Mouse (Mus musculus): ENCODE results near the gene Fuk. TPM values are rescaled to one million over a fixed set of nuclear protein-coding genes. Genes with fewer than 3 reads are reported as not detected.

Fuk gene
- polyA plus RNA-seq, 1 experiment from 2014 or later: 4.3 TPM

DNA sequence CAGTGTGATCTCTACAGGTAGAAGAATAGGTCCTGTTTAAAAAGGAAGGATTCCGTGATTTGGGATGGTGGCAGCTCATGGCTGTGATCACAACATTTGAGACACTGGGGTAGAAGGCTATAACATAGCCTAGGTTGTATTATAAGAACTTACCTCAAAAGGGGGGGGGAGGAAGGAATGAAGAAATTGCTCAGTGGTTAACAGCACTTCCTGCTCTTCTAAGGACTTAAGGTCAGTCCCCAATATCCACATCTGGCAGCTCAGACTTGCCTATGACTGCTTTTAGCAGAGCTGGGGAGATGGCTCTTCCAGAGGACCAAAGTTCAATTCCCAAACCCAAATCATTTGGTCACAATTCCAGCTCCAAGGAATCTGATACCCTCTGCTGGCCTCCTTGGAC lies 4.4 kb upstream of the Fuk start:
- Histone ChIP-seq H3K4me1 (ENCODE audit: control insufficient read depth, insufficient read depth, low read length) (no peaks in the 10 kb centered on the region; the same call in 1 of the 2 replicates), H3K9me3 (ENCODE audit: control insufficient read depth, low read length) (no peaks in the 10 kb centered on the region), H3K27ac (ENCODE audit: low read depth, low read length) (no peak overlapping the region), H3K36me3 (ENCODE audit: control insufficient read depth, insufficient read depth, low read length) (no peaks in the 10 kb centered on the region), H3K4me3 (ENCODE audit: low read depth, low read length) (no peak overlapping the region), H3K9ac (ENCODE audit: low read length) (no peak overlapping the region), H3K27me3 (ENCODE audit: control insufficient read depth, insufficient read depth, low read length) (no peaks in the 10 kb centered on the region), H3K4me2 (no peak overlapping the region)
- WGBS: 86% methylated on average over 1 of the region's 1 CpGs
- ATAC-seq (ENCODE audit: low FRiP score): no peak
- DNase-seq (ENCODE audit: low spot score, missing footprints): no peak

DNA sequence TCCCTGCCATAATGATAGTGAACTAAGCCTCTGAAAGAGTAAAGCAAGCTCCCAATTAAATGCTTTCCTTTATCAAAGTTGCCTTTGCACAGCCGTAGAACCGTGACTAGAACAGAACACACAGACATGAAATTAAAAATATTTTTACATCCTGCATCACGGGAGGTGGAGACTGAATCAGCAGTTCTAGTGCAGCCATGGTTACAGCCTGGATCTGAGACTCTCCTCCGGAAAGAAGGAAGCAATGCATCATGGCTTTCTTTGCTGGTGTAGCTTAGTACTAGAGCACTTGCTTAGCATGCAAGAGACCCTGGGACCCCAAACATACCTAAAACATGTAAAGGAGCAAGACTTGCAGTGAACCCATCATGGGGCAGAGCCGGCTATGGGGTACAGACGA lies 3.1 kb upstream of the Fuk start:
- ATAC-seq (ENCODE audit: low FRiP score) (no peak), DNase-seq (ENCODE audit: low spot score, missing footprints) (no peak)
- Histone ChIP-seq H3K9me3 (ENCODE audit: control insufficient read depth, low read length) (no peaks in the 10 kb centered on the region), H3K27ac (ENCODE audit: low read depth, low read length) (no peak overlapping the region), H3K4me1 (ENCODE audit: control insufficient read depth, insufficient read depth, low read length) (no peaks in the 10 kb centered on the region; the same call in 1 of the 2 replicates), H3K4me2 (no peak overlapping the region), H3K27me3 (ENCODE audit: control insufficient read depth, insufficient read depth, low read length) (no peaks in the 10 kb centered on the region), H3K9ac (ENCODE audit: low read length) (no peak overlapping the region), H3K36me3 (ENCODE audit: control insufficient read depth, insufficient read depth, low read length) (no peaks in the 10 kb centered on the region), H3K4me3 (ENCODE audit: low read depth, low read length) (no peak overlapping the region)
- WGBS: 88% methylated on average over 6 of the region's 6 CpGs

DNA sequence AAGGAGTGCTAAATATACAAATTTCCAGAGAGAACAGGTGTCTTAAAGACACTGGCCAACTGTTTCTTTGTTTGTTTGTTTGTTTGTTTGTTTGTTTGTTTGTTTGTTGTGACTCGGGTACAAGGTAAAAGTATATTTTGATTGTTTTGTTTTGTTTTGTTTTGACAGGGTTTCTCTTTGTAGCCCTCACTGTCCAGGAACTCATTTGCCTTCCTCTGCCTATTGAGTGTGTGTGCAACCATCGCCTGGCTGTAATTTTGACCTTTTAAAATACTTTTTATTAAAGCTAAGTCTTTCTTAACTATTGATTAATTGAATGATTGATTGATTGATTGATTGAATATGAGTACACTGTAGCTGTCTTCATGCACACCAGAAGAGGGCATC lies 284 bp upstream of the Fuk start:
- H3K9ac ChIP-seq (ENCODE audit: low read length): no peak overlapping the region
- no peaks in the 10 kb centered on the region for H3K27me3 ChIP-seq (ENCODE audit: control insufficient read depth, insufficient read depth, low read length)
- WGBS: 66% methylated on average over 2 of the region's 2 CpGs
- peak overlapping the region; percentile 43; the same call in 1 of the 2 replicates for H3K4me2 ChIP-seq
- H3K4me1 ChIP-seq (ENCODE audit: control insufficient read depth, insufficient read depth, low read length): no peaks in the 10 kb centered on the region; the same call in 1 of the 2 replicates
- H3K9me3 ChIP-seq (ENCODE audit: control insufficient read depth, low read length): no peaks in the 10 kb centered on the region
- ATAC-seq (ENCODE audit: low FRiP score): peak; percentile 30; the same call in 1 of the 2 replicates
- no peaks in the 10 kb centered on the region for H3K36me3 ChIP-seq (ENCODE audit: control insufficient read depth, insufficient read depth, low read length)
- H3K4me3 ChIP-seq (ENCODE audit: low read depth, low read length): peak overlapping the region; percentile 46; the same call in 1 of the 2 replicates
- no peak overlapping the region for H3K27ac ChIP-seq (ENCODE audit: low read depth, low read length)
- no peak for DNase-seq (ENCODE audit: low spot score, missing footprints)

DNA sequence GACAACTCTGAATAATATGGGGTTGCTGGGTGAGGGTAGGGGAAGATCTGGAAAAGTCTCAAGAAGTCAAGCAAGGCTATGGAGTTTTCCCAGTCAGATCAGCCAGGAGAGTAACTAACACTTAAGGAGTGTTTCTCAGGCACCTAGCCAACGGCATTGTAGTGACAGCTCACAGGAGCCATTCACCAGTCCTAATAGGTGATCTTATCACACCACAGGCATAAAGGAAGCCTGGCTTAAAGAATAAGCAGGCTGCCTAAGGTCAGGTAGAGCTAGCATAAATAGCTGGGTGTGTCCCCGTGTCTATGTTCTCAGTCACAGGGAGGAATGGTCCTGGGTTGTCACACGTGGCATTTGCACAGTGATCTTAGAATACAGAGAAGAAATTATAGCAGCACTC lies 1.2 kb downstream of the Fuk start:
- Histone ChIP-seq H3K4me2 (no peak overlapping the region), H3K4me3 (ENCODE audit: low read depth, low read length) (no peak overlapping the region), H3K36me3 (ENCODE audit: control insufficient read depth, insufficient read depth, low read length) (no peaks in the 10 kb centered on the region), H3K27ac (ENCODE audit: low read depth, low read length) (no peak overlapping the region), H3K4me1 (ENCODE audit: control insufficient read depth, insufficient read depth, low read length) (no peaks in the 10 kb centered on the region; the same call in 1 of the 2 replicates), H3K27me3 (ENCODE audit: control insufficient read depth, insufficient read depth, low read length) (no peaks in the 10 kb centered on the region), H3K9me3 (ENCODE audit: control insufficient read depth, low read length) (no peaks in the 10 kb centered on the region), H3K9ac (ENCODE audit: low read length) (no peak overlapping the region)
- DNase-seq (ENCODE audit: low spot score, missing footprints): no peak
- no peak for ATAC-seq (ENCODE audit: low FRiP score)
- 91% methylated on average over 3 of the region's 3 CpGs for WGBS

DNA sequence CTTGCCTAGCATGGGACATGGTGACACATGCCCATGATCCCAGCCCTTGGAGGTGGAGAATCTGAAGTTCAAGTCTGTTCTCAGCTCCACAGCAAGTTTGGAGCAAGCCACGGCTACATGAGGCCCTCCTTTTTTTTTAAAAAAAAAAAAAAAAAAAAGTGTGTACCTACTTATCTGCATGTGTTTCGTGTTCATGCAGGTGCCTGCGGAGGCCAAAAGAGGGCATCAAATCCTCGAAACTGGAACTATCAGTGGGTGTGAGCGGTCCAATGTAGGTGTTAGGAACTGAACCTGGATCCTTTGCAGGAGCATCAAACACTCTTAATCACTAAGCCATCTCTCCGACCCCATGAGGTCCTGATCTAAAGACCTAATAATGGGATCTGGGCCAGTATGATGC lies 4.8 kb downstream of the Fuk start:
- Histone ChIP-seq H3K4me2 (no peak overlapping the region), H3K9ac (ENCODE audit: low read length) (no peak overlapping the region), H3K9me3 (ENCODE audit: control insufficient read depth, low read length) (no peaks in the 10 kb centered on the region), H3K4me1 (ENCODE audit: control insufficient read depth, insufficient read depth, low read length) (no peaks in the 10 kb centered on the region; the same call in 1 of the 2 replicates), H3K36me3 (ENCODE audit: control insufficient read depth, insufficient read depth, low read length) (no peaks in the 10 kb centered on the region), H3K4me3 (ENCODE audit: low read depth, low read length) (no peak overlapping the region), H3K27me3 (ENCODE audit: control insufficient read depth, insufficient read depth, low read length) (no peaks in the 10 kb centered on the region), H3K27ac (ENCODE audit: low read depth, low read length) (no peak overlapping the region)
- WGBS: 87% methylated on average over 6 of the region's 6 CpGs
- ATAC-seq (ENCODE audit: low FRiP score): no peak
- no peak for DNase-seq (ENCODE audit: low spot score, missing footprints)

DNA sequence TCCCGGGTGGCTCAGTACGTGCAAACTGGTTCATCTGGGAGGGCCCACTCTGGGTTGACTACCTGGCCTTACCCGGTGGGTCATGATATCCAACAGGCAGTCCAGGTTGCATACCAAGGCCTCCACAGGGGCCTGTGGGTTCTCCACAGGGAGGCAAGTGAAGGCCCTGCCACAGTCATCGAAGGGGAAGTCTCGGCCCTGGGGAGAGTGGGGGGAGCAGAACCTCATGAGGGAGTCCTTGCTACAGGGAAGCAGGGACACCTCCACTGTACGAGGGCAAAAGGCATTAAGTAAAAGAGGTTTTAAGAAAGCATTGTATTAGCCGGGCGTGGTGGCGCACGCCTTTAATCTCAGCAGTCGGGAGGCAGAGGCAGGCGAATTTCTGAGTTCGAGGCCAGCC lies 6.5 kb downstream of the Fuk start:
- no peak overlapping the region for H3K4me2 ChIP-seq
- H3K4me3 ChIP-seq (ENCODE audit: low read depth, low read length): no peak overlapping the region
- H3K27ac ChIP-seq (ENCODE audit: low read depth, low read length): no peak overlapping the region
- H3K4me1 ChIP-seq (ENCODE audit: control insufficient read depth, insufficient read depth, low read length): no peaks in the 10 kb centered on the region
- H3K9me3 ChIP-seq (ENCODE audit: control insufficient read depth, low read length): no peaks in the 10 kb centered on the region
- H3K9ac ChIP-seq (ENCODE audit: low read length): no peak overlapping the region
- ATAC-seq (ENCODE audit: low FRiP score) (no peak), DNase-seq (ENCODE audit: low spot score, missing footprints) (no peak)
- H3K27me3 ChIP-seq (ENCODE audit: control insufficient read depth, insufficient read depth, low read length): no peaks in the 10 kb centered on the region
- no peaks in the 10 kb centered on the region for H3K36me3 ChIP-seq (ENCODE audit: control insufficient read depth, insufficient read depth, low read length)
- 96% methylated on average over 13 of the region's 13 CpGs for WGBS

DNA sequence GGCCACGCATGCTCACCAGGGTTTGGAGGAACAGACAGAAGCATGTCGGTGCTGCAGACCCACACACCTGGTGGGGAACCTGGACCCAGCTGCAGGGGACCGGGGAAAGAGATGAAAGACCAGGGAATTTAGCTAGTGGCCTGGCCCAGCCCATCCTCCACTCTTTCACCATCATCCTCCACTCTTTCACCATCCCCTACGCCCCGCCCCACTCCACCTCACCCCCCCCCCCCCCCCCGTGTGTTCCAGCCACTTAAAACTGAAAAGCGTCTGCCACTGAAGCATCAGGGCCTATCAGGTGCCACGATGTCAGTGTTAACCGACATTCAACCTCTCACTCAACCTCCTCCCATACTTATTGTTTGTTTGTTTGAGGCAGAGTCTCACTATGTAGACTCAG lies 7.0 kb downstream of the Fuk start:
- no peaks in the 10 kb centered on the region for H3K9me3 ChIP-seq (ENCODE audit: control insufficient read depth, low read length)
- H3K4me1 ChIP-seq (ENCODE audit: control insufficient read depth, insufficient read depth, low read length): no peaks in the 10 kb centered on the region
- H3K4me2 ChIP-seq: no peak overlapping the region
- H3K9ac ChIP-seq (ENCODE audit: low read length): no peak overlapping the region
- ATAC-seq (ENCODE audit: low FRiP score) (no peak), DNase-seq (ENCODE audit: low spot score, missing footprints) (no peak)
- 75% methylated on average over 7 of the region's 9 CpGs for WGBS
- no peaks in the 10 kb centered on the region for H3K27me3 ChIP-seq (ENCODE audit: control insufficient read depth, insufficient read depth, low read length)
- H3K36me3 ChIP-seq (ENCODE audit: control insufficient read depth, insufficient read depth, low read length): no peaks in the 10 kb centered on the region
- H3K27ac ChIP-seq (ENCODE audit: low read depth, low read length): no peak overlapping the region
- H3K4me3 ChIP-seq (ENCODE audit: low read depth, low read length): no peak overlapping the region

DNA sequence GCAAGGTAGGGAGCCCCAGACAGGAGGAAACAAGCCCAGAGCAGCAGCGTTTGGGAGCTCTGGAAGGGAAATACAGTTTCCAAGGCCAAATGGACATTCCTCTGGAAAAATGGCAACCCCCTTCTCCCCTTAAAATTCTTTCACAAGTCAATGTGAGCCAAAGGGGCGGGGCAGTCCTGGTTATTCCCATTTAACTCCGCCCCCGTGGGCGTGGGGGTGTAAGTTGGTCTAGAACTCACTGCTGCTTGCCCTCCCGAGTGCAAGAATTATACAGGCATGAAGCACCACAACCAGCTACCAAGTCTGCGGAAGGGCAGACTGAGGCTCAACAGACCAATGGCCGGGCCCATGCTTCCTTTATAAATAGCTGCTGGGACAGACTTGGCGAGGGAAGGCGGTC lies 7.4 kb downstream of the Fuk start:
- Histone ChIP-seq H3K4me1 (ENCODE audit: control insufficient read depth, insufficient read depth, low read length) (no peaks in the 10 kb centered on the region), H3K9ac (ENCODE audit: low read length) (no peak overlapping the region), H3K27ac (ENCODE audit: low read depth, low read length) (no peak overlapping the region), H3K9me3 (ENCODE audit: control insufficient read depth, low read length) (no peaks in the 10 kb centered on the region), H3K4me2 (no peak overlapping the region), H3K4me3 (ENCODE audit: low read depth, low read length) (no peak overlapping the region), H3K27me3 (ENCODE audit: control insufficient read depth, insufficient read depth, low read length) (no peaks in the 10 kb centered on the region), H3K36me3 (ENCODE audit: control insufficient read depth, insufficient read depth, low read length) (no peaks in the 10 kb centered on the region)
- 90% methylated on average over 10 of the region's 10 CpGs for WGBS
- ATAC-seq (ENCODE audit: low FRiP score): no peak
- no peak for DNase-seq (ENCODE audit: low spot score, missing footprints)

DNA sequence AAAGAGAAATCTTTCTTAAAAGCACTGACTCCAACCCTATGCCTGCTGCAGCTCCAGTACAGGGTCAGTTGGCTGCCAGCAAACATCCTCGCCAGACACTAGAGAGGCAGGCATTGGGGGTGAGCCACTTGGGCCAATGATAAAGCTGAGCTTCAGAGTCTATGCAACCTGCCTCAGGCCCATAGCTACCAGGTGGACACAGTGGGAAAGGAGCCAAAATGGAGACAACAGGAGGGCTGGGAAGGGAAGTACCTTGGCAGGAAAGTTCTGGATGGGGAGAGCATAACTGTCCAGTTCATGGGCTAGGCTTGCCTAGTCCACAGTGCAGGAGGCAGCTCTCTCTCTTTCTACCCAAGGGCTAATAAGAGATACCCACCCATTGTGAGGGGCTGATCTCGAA lies 9.4 kb downstream of the Fuk start:
- no peak overlapping the region for H3K4me2 ChIP-seq
- H3K27ac ChIP-seq (ENCODE audit: low read depth, low read length): no peak overlapping the region
- H3K9me3 ChIP-seq (ENCODE audit: control insufficient read depth, low read length): no peaks in the 10 kb centered on the region
- 90% methylated on average over 2 of the region's 2 CpGs for WGBS
- H3K4me3 ChIP-seq (ENCODE audit: low read depth, low read length): no peak overlapping the region
- peaks cover 7% of the 10 kb centered on the region; the same call in 1 of the 2 replicates for H3K36me3 ChIP-seq (ENCODE audit: control insufficient read depth, insufficient read depth, low read length)
- no peaks in the 10 kb centered on the region for H3K27me3 ChIP-seq (ENCODE audit: control insufficient read depth, insufficient read depth, low read length)
- ATAC-seq (ENCODE audit: low FRiP score) (no peak), DNase-seq (ENCODE audit: low spot score, missing footprints) (no peak)
- no peaks in the 10 kb centered on the region for H3K4me1 ChIP-seq (ENCODE audit: control insufficient read depth, insufficient read depth, low read length)
- H3K9ac ChIP-seq (ENCODE audit: low read length): no peak overlapping the region

DNA sequence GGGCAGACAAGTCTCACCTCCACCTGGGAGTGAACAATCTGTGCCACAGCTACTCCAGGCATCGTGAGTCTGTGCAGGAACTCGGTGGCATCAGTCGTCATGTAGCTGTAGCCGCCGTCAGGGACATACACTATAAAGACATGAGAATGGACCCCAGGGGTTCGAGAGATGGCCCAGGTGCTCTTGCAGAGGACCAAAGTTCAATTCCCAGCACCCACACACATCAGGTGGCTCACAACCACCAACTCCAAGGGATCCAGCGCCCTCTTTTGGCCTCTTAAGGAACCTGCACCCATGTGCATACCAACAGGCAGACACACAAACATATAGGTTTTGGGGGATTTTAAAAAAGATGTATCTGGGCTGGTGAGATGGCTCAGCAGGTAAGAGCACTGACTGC lies 10.2 kb downstream of the Fuk start:
- Histone ChIP-seq H3K27me3 (ENCODE audit: control insufficient read depth, insufficient read depth, low read length) (no peaks in the 10 kb centered on the region), H3K4me3 (ENCODE audit: low read depth, low read length) (no peak overlapping the region), H3K9me3 (ENCODE audit: control insufficient read depth, low read length) (no peaks in the 10 kb centered on the region), H3K36me3 (ENCODE audit: control insufficient read depth, insufficient read depth, low read length) (peaks cover 7% of the 10 kb centered on the region; the same call in 1 of the 2 replicates), H3K4me1 (ENCODE audit: control insufficient read depth, insufficient read depth, low read length) (no peaks in the 10 kb centered on the region), H3K27ac (ENCODE audit: low read depth, low read length) (no peak overlapping the region), H3K9ac (ENCODE audit: low read length) (no peak overlapping the region), H3K4me2 (no peak overlapping the region)
- 92% methylated on average over 7 of the region's 7 CpGs for WGBS
- ATAC-seq (ENCODE audit: low FRiP score): no peak
- no peak for DNase-seq (ENCODE audit: low spot score, missing footprints)

All from midbrain, embryonic 11.5 days (tissue).